Mouse (Mus musculus) left cerebral cortex, postnatal 36 days (tissue): ENCODE results near the gene Gtpbp3. TPM values are rescaled to one million over a fixed set of nuclear protein-coding genes. Genes with fewer than 3 reads are reported as not detected.
"Not testable (repeated sequence)": the region's sequence is repeated elsewhere in the genome, so short reads cannot be mapped to it uniquely, and the experiment has no call there.

Experiments used
- DNase-seq, 2 experiments: peaks; one replicate each; pipeline ENCODE4 v3.0.0; 2021 to 2022; ENCODE audit warnings: low spot score in 2 of 2, mixed read lengths in 1 of 2
- intact Hi-C: fragments of 180-260 bp; cut with DNase I; formaldehyde crosslinking; loops from one replicate; pipeline ENCODE4 v1.15.1; 2025
- total RNA-seq, 2 experiments: library from RNA; stranded (reverse); gene quantifications; 2 replicates each; pipeline ENCODE4 v1.2.3; 2021

Gene Gtpbp3
- total RNA-seq, 2 experiments from 2014 or later = 34.2 to 36.0 TPM

GRCm38 (mm10) chr8:71495039-71495438 is 7.1 kb downstream of the Gtpbp3 start:
- intact Hi-C loops = loop anchor here (2.0 to 5.0 kb wide), 2 partner anchors 26 to 37 kb away; no protein-coding TSS in a partner anchor
- DNase-seq = peak; percentile 70 to 75

- no peak for DNase-seq
- intact Hi-C loops = loop anchor here (2.0 to 5.0 kb wide), 2 partner anchors 25 to 36 kb away; no protein-coding TSS in a partner anchor
Observed at GRCm38 (mm10) chr8:71495811-71496210, 7.9 kb downstream of the Gtpbp3 start.

- DNase-seq = peak in 1 of 2 experiments; percentile 37
- intact Hi-C loops = loop anchor here (5.0 kb wide), 1 partner anchor 36 kb away; no protein-coding TSS in a partner anchor
Observed at GRCm38 (mm10) chr8:71496481-71496880, 8.6 kb downstream of the Gtpbp3 start.

GRCm38 (mm10) chr8:71497077-71497645 is 9.3 kb downstream of the Gtpbp3 start:
- no peak for DNase-seq
- intact Hi-C loops = loop anchor here (5.0 kb wide), 1 partner anchor 35 kb away; no protein-coding TSS in a partner anchor

GRCm38 (mm10) chr8:71497881-71498501 is 10.1 kb downstream of the Gtpbp3 start:
- intact Hi-C loops = loop anchor here (5.0 kb wide), 1 partner anchor 34 kb away; no protein-coding TSS in a partner anchor
- DNase-seq = no peak

GRCm38 (mm10) chr8:71498816-71499690 is 11.2 kb downstream of the Gtpbp3 start:
- intact Hi-C loops = loop anchor here (5.0 kb wide), 1 partner anchor 33 kb away; no protein-coding TSS in a partner anchor
- DNase-seq = no peak

- no peak for DNase-seq
Observed at GRCm38 (mm10) chr8:71504349-71504748, 16.4 kb downstream of the Gtpbp3 start.

GRCm38 (mm10) chr8:71505326-71505725 is 17.4 kb downstream of the Gtpbp3 start:
- intact Hi-C loops = no loop called here
- DNase-seq = no peak

More at GRCm38 (mm10) chr8:71504349-71504748, 16.4 kb downstream of the Gtpbp3 start:
- intact Hi-C loops = no loop called here

- no peak for DNase-seq
- intact Hi-C loops = no loop called here
Observed at GRCm38 (mm10) chr8:71505979-71506378, 18.1 kb downstream of the Gtpbp3 start.

- DNase-seq = peak; percentile 80 to 86
- intact Hi-C loops = loop anchor here (1.0 kb wide), 1 partner anchor 19 kb away; the partner anchor contains the start of gene Gtpbp3
Observed at GRCm38 (mm10) chr8:71507589-71508104, 19.7 kb downstream of the Gtpbp3 start.

- intact Hi-C loops = no loop called here
- DNase-seq = no peak
Observed at GRCm38 (mm10) chr8:71509316-71509715, 21.4 kb downstream of the Gtpbp3 start.

- intact Hi-C loops = no loop called here
- no peak for DNase-seq
Observed at GRCm38 (mm10) chr8:71511644-71512043, 23.7 kb downstream of the Gtpbp3 start, which contains the start of gene Plvap. Plvap (minus strand) TSS chr8:71511752.

- no peak for DNase-seq
Observed at GRCm38 (mm10) chr8:71513018-71513754, 25.3 kb downstream of the Gtpbp3 start.

GRCm38 (mm10) chr8:71515043-71515442 is 27.1 kb downstream of the Gtpbp3 start:
- no peak for DNase-seq
- intact Hi-C loops = no loop called here

More at GRCm38 (mm10) chr8:71513018-71513754, 25.3 kb downstream of the Gtpbp3 start:
- intact Hi-C loops = no loop called here

- intact Hi-C loops = no loop called here
- DNase-seq = no peak
Observed at GRCm38 (mm10) chr8:71516786-71517185, 28.9 kb downstream of the Gtpbp3 start.

- DNase-seq, intact Hi-C loops: not testable (repeated sequence)
Observed at GRCm38 (mm10) chr8:71519037-71519825, 31.3 kb downstream of the Gtpbp3 start.

- intact Hi-C loops = loop anchor here (2.0 kb wide), 2 partner anchors 27 to 81 kb away; no protein-coding TSS in a partner anchor
- DNase-seq = peak; percentile 86 to 87
Observed at GRCm38 (mm10) chr8:71521634-71522033, 33.7 kb downstream of the Gtpbp3 start.
